Mouse (Mus musculus) gonadal fat pad, adult 2 months (tissue): ENCODE data around the gene Zfp282. TPM values are rescaled to one million over a fixed set of nuclear protein-coding genes. Genes with fewer than 3 reads are reported as not detected.
"Not testable (repeated sequence)": the region's sequence is repeated elsewhere in the genome, so short reads cannot be mapped to it uniquely, and the experiment has no call there.

Source experiments
- DNase-seq: peaks from one replicate; pipeline ENCODE4 v3.0.0-alpha.2; 2012; ENCODE audit warnings: low read depth
- polyA plus RNA-seq: library from polyadenylated mRNA; depleted of rRNA; stranded (reverse); fragments of >200 nt; gene quantifications from 2 replicates; pipeline ENCODE4 v1.2.3, GENCODE M21; 2012; rRNA removed

The Zfp282 gene
- polyA plus RNA-seq, result 6.1 and 7.3 TPM in 2 replicates

GRCm38 (mm10) chr6:47877058-47877457 lies at the start of gene Zfp282:
Gene Zfp282, plus strand, starts transcription at chr6:47877204.
- no peak for DNase-seq

- no peak for DNase-seq
Measured at GRCm38 (mm10) chr6:47827462-47827861, 49.5 kb upstream of the Zfp282 start.

GRCm38 (mm10) chr6:47828950-47829349 lies 48.1 kb upstream of the Zfp282 start:
- DNase-seq, result no peak

GRCm38 (mm10) chr6:47830104-47831078 lies 46.6 kb upstream of the Zfp282 start, which contains the start of gene Zfp786:
Gene Zfp786, minus strand, starts transcription at chr6:47830867.
- no peak for DNase-seq

DNA sequence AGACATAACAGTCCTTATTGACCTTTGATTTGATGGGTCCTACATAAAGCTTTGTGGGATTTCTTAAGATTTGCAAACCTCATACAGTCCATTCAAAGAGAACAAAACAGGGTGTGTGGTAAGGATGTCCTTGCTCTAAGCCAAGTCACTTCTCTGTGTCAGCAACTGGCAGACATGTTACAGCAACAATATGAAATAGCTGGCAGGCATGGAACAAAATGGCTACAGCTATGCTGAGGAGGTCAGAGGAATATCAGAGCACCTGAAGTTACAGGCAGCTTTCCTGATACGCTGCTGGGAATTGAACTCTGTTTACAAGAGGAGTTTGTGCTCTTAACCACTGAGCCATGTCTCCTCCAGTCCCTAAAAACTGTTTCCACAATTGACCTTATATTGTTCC lies 44.8 kb upstream of the Zfp282 start:
- no peak for DNase-seq

DNA sequence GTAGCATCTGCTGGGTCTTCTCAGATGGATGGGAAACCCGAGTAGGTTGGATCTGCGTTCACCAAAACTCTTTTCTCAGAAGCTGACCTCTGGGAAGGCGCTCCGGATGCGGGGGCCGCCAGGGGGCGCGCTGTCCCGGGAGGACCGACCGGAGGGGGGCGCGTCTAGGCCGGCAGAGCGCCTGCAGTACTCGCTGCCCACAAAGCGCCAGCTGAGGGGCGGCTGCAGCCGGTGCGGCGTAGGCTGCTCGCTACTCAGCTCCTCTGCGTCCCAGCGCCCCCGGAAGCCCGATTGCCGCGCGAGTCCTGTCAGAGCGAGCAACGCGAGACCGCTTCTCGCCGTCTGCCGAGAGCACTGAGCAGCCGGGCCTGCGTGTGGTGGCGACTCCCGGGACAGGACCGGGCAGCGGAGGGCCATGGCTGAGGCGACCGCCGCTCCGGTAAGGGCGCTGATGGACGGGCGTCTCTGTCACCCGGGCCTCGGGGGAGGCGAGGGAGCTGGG lies 41.5 kb upstream of the Zfp282 start, which contains the start of gene Zfp398:
Gene Zfp398 (plus strand): TSS at position 180 of the 502 bp plus-strand sequence.
- DNase-seq, result no peak

GRCm38 (mm10) chr6:47835984-47836521 lies 41.0 kb upstream of the Zfp282 start:
- no peak for DNase-seq

DNA sequence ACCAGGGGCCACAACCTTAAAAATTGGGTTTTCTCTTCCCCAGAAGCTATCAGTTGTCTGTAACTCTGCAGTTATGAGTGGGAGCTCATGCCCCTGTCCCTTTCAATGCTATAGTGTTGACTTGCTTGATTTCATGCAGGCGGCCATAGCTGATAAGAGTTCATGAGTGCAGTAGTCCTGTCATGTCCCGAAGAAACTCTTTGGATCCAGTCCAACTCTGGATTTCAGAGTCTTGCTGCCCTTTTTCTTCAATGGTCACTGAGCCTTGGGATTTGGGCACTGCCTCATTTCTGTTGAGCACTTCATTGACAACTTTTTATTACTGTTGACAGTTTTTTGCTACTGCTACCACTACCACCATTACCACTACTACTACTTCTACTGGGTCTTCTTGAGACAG lies 39.4 kb upstream of the Zfp282 start:
- no peak for DNase-seq

DNA sequence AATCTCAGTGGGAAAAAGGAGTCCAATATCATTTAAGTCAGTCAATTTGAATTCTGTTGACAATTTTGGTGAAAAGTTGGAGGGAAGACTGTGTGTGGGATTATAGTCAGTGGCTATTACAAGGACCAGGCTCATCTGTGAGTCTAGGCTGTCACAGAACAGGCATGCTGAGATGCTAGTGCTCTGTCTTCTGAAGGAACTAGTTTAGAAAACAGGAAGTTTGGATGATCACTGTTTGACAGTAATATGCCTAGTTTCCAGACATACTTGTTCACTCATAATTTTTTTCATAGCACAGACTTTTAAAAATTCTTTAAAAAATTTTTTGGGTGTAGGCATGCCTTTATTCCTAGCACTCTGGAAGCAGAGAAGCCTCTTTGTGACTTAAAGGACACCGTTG lies 35.9 kb upstream of the Zfp282 start:
- DNase-seq, result no peak

GRCm38 (mm10) chr6:47841831-47842230 lies 35.2 kb upstream of the Zfp282 start:
- DNase-seq, result no peak

GRCm38 (mm10) chr6:47842337-47842736 lies 34.7 kb upstream of the Zfp282 start:
- DNase-seq, result no peak

DNA sequence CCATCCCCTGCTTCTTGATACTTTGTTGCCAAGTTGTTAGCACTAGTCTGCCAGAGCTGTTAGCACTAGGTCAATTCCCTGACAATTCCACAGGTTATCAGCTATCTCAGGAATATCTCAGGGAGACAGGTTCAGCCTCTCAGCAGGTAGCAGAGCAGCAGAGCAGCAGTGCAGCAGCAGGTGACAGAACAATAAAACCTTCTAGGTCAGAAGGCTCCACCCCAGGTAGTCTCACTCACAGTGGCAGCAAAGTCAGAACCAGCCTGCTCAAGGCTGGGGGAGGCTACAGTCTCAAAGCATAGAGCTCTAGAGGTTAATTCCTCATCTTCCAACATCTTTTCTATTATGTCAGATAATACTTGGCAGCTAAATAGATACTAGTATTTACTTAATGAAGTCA lies 31.2 kb upstream of the Zfp282 start:
- DNase-seq, result no peak

DNA sequence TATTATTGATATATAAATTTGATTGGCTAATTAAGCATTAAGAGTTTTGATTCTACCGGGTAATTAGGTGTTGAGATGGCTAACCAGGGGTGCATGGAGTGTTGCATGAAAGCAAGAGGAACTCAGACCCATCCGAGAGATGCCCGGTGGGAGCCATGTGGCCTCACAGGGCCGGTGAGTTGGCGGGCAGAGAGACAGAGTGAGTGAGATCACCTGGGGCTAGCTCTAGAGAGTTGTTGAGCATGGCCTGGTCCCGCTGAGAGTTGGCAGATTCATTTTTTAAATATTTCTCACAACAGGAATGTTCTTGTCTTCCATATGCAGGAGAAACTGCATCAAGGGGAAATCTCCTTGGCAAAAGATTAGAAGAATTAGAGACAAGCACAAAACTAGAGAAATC lies 19.8 kb upstream of the Zfp282 start:
- no peak for DNase-seq

DNA sequence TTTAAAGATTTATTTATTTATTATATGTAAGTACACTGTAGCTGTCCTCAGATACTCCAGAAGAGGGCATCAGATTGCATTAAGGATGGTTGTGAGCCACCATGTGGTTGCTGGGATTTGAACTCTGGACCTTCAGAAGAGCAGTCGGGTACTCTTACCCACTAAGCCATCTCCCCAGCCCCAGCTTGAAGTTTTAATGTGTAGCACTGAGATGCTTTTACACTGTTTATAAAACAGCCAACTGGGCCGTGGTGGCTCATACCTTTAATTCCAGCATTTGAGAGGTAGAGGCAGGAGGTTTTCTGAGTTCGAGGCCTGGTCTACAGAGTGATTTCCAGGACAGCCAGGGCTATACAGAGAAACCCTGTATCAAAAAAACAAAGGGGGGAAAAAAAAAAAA lies 19.3 kb upstream of the Zfp282 start:
- DNase-seq, result not testable (repeated sequence)

DNA sequence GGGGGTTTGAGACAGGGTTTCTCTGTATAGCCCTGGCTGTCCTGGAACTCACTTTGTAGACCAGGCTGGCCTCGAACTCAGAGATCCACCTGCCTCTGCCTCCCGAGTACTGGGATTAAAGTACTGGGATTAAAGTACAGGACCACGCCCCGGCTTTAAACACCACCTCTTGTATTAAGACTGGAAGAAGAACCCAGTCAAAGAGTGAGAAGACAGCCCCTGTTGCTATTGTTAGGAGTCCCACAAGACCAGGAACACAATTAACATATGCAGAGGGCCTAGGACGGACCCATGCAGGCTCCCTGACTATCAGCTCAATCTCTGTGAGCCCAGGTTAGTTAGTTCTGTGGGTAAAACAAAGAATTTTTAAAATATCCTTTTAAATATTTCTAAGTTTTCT lies 4.7 kb upstream of the Zfp282 start:
- DNase-seq, result no peak

GRCm38 (mm10) chr6:47877461-47878132 lies 593 bp downstream of the Zfp282 start:
- no peak for DNase-seq

- no peak for DNase-seq
Measured at GRCm38 (mm10) chr6:47878133-47878514, 1.1 kb downstream of the Zfp282 start.

GRCm38 (mm10) chr6:47878593-47878992 lies 1.6 kb downstream of the Zfp282 start:
- DNase-seq, result no peak

- peak; percentile 97 for DNase-seq
Measured at GRCm38 (mm10) chr6:47879049-47879716, 2.2 kb downstream of the Zfp282 start.

- no peak for DNase-seq
Measured at GRCm38 (mm10) chr6:47880166-47880565, 3.2 kb downstream of the Zfp282 start.

- DNase-seq, result no peak
Measured at GRCm38 (mm10) chr6:47888812-47889383, 11.9 kb downstream of the Zfp282 start.
